Mouse (Mus musculus): ENCODE data around the gene Cped1. TPM values are rescaled to one million over a fixed set of nuclear protein-coding genes. Genes with fewer than 3 reads are reported as not detected.

Cped1 gene
- polyA plus RNA-seq, 1 experiment, result 1.8 TPM

DNA sequence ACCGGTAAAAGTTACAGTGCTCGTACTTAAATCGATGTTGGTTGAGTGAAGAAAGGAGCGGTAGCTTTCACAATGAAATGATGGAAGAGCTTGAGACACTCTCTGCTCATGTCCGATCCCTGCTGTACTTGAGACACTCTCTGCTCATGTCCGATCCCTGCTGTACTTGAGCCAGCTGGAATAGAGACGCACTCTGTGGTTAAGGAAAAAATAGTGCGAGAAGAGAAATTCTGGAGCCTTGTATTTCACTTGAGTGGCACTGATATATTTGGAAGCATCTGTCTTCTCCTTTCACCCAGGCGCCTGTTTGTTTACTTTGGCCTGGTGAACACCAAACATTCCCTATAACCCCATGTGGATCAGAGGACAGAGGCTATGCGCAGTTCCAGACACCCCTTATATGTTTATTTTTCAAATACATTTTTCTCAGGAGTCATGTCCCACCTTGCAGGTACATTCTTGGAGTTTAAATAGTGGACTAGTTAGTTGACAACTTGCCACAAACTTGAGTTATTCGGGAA is 25.1 kb downstream of the Cped1 start:
- TF ChIP-seq POLR2A (IDR thresholded peaks at IDR 0.05; ENCODE audit: control insufficient read depth, low read depth, low read length), result no peak
- TF ChIP-seq CTCF (IDR thresholded peaks at IDR 0.05; ENCODE audit: control insufficient read depth, insufficient read depth, insufficient replicate concordance, low read depth, low read length), result no peak
- Histone ChIP-seq H3K27ac (ENCODE audit: control insufficient read depth, insufficient read depth, low read depth, low read length) (no peak overlapping the region; the same call in 1 of the 2 replicates), H3K4me1 (ENCODE audit: control insufficient read depth, insufficient read depth, low read length) (no peaks in the 10 kb centered on the region), H3K36me3 (ENCODE audit: control insufficient read depth, insufficient read depth, low read length) (no peaks in the 10 kb centered on the region), H3K27me3 (ENCODE audit: control insufficient read depth, insufficient read depth, low read length) (no peaks in the 10 kb centered on the region), H3K4me3 (ENCODE audit: control insufficient read depth, low read depth, low read length) (no peak overlapping the region)

DNA sequence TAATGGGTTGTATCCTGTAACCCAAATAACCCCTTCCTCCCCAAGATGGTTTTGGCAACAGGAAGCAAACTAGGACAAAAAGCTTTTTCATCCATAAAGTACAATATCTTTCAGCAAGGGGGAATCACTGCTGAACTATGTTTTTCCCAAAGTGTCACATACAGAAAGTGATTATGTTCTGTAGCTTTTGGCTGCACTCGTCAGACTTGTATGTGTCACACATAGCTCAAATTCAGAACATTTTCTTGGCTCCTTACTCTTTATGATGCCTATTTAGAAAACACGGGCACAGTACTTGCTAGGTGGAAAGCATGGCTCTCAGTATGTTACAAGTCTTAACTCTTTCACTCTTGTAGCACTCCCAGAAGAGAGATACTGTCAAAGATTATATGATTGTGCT is 25.8 kb downstream of the Cped1 start:
- Histone ChIP-seq H3K4me3 (ENCODE audit: control insufficient read depth, low read depth, low read length) (no peak overlapping the region), H3K36me3 (ENCODE audit: control insufficient read depth, insufficient read depth, low read length) (no peaks in the 10 kb centered on the region), H3K4me1 (ENCODE audit: control insufficient read depth, insufficient read depth, low read length) (no peaks in the 10 kb centered on the region), H3K27ac (ENCODE audit: control insufficient read depth, insufficient read depth, low read depth, low read length) (no peak overlapping the region; the same call in 1 of the 2 replicates), H3K27me3 (ENCODE audit: control insufficient read depth, insufficient read depth, low read length) (no peaks in the 10 kb centered on the region)
- no peak for TF ChIP-seq POLR2A (IDR thresholded peaks at IDR 0.05; ENCODE audit: control insufficient read depth, low read depth, low read length)
- no peak for TF ChIP-seq CTCF (IDR thresholded peaks at IDR 0.05; ENCODE audit: control insufficient read depth, insufficient read depth, insufficient replicate concordance, low read depth, low read length)

DNA sequence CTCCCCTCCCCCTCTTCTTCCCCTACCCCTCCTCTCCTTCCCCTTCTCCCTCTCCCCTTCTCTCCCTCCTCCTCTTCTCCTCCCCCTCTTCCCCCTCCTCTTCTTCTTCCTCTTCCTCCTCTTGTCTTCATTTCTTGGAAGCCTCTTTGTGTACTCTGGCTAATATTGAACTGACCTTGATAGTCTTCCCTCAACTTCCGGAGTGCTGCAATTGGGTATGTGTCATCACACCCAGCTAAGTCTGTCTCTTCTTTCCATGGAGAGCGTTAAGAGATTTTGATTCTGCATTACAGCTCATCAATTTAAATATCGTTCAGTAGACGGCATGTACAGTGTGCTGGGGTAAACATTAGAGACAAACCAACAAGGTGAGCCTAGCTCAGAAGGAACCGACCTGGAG is 26.4 kb downstream of the Cped1 start:
- no peaks in the 10 kb centered on the region for H3K36me3 ChIP-seq (ENCODE audit: control insufficient read depth, insufficient read depth, low read length)
- TF ChIP-seq CTCF (IDR thresholded peaks at IDR 0.05; ENCODE audit: control insufficient read depth, insufficient read depth, insufficient replicate concordance, low read depth, low read length) (no peak), POLR2A (IDR thresholded peaks at IDR 0.05; ENCODE audit: control insufficient read depth, low read depth, low read length) (no peak)
- H3K4me1 ChIP-seq (ENCODE audit: control insufficient read depth, insufficient read depth, low read length), result no peaks in the 10 kb centered on the region
- no peak overlapping the region for H3K4me3 ChIP-seq (ENCODE audit: control insufficient read depth, low read depth, low read length)
- H3K27ac ChIP-seq (ENCODE audit: control insufficient read depth, insufficient read depth, low read depth, low read length), result no peak overlapping the region
- no peaks in the 10 kb centered on the region for H3K27me3 ChIP-seq (ENCODE audit: control insufficient read depth, insufficient read depth, low read length)

DNA sequence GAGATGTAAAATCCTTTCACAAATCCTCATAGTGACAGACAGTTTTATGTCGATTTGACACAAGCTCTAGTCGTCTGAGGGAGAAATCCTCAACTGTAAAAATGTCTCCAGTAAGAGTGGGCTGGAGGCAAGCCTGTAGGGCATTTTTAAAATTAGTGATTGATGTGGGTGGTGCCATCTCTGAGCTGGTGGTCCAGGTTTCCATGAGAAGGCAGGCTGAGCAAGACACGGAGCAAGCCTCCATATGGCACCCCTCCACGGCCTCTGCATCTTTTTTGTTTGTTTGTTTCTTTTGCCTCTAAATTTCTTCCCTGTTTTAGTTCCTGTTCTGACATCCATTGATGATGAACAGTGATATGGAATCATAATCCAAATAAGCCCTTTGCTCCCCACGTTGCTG is 26.8 kb downstream of the Cped1 start:
- Histone ChIP-seq H3K4me3 (ENCODE audit: control insufficient read depth, low read depth, low read length) (no peak overlapping the region), H3K27ac (ENCODE audit: control insufficient read depth, insufficient read depth, low read depth, low read length) (no peak overlapping the region), H3K27me3 (ENCODE audit: control insufficient read depth, insufficient read depth, low read length) (no peaks in the 10 kb centered on the region), H3K4me1 (ENCODE audit: control insufficient read depth, insufficient read depth, low read length) (no peaks in the 10 kb centered on the region), H3K36me3 (ENCODE audit: control insufficient read depth, insufficient read depth, low read length) (no peaks in the 10 kb centered on the region)
- no peak for TF ChIP-seq POLR2A (IDR thresholded peaks at IDR 0.05; ENCODE audit: control insufficient read depth, low read depth, low read length)
- no peak for TF ChIP-seq CTCF (IDR thresholded peaks at IDR 0.05; ENCODE audit: control insufficient read depth, insufficient read depth, insufficient replicate concordance, low read depth, low read length)

DNA sequence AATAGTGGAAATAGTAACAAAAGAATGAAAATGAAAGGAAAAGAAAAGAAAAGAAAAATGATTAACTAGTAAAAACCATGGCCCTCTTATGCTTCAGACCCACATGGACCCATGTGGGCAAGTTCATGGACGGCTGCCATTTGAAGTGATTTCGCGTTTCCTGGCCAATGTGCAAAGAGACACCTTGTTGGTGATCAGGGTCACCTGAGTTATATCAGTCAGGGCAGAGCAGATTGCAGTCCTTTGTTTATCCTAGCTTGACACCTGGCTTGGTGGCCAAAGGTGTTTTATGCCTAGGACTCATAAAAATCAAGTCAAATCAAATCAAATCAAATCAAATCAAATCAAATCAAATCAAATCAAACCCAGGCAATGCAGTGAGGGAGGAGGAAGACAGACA is 27.7 kb downstream of the Cped1 start:
- H3K27ac ChIP-seq (ENCODE audit: control insufficient read depth, insufficient read depth, low read depth, low read length), result no peak overlapping the region
- no peaks in the 10 kb centered on the region for H3K4me1 ChIP-seq (ENCODE audit: control insufficient read depth, insufficient read depth, low read length)
- H3K27me3 ChIP-seq (ENCODE audit: control insufficient read depth, insufficient read depth, low read length), result no peaks in the 10 kb centered on the region
- TF ChIP-seq POLR2A (IDR thresholded peaks at IDR 0.05; ENCODE audit: control insufficient read depth, low read depth, low read length) (no peak), CTCF (IDR thresholded peaks at IDR 0.05; ENCODE audit: control insufficient read depth, insufficient read depth, insufficient replicate concordance, low read depth, low read length) (no peak)
- no peaks in the 10 kb centered on the region for H3K36me3 ChIP-seq (ENCODE audit: control insufficient read depth, insufficient read depth, low read length)
- H3K4me3 ChIP-seq (ENCODE audit: control insufficient read depth, low read depth, low read length), result no peak overlapping the region

DNA sequence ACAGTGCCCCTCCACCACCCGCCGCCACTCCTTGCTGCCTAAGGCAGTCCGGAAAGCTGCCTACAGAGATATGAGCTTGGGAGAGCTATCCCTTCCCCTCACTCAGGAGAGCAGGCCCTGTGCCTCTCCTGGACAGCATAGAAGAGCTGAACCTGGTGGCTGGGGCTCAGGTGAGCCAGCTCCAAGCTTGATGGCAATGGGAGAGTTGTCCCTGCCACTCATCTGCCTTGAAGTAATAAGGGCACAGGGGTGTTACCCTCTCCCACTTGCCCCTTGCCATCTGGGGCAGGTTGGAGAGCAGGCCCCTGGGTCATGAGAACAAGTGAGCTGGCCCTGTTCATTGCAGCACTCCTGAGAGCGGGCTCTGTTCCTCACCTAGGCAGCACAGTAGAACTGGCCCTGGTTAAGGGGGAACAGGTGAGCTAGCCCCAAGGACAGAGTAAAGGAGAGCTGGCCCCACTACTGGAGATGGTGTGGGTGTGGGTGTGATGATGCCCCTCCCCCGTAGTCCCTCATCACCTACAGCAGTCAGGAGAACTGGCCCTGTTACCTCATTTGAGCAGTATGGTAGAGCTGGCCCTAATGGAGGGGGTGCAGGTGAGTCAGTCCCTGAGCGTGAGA is 28.7 kb downstream of the Cped1 start:
- TF ChIP-seq POLR2A (IDR thresholded peaks at IDR 0.05; ENCODE audit: control insufficient read depth, low read depth, low read length) (no peak), CTCF (IDR thresholded peaks at IDR 0.05; ENCODE audit: control insufficient read depth, insufficient read depth, insufficient replicate concordance, low read depth, low read length) (no peak)
- Histone ChIP-seq H3K4me3 (ENCODE audit: control insufficient read depth, low read depth, low read length) (no peak overlapping the region), H3K27ac (ENCODE audit: control insufficient read depth, insufficient read depth, low read depth, low read length) (no peak overlapping the region)

DNA sequence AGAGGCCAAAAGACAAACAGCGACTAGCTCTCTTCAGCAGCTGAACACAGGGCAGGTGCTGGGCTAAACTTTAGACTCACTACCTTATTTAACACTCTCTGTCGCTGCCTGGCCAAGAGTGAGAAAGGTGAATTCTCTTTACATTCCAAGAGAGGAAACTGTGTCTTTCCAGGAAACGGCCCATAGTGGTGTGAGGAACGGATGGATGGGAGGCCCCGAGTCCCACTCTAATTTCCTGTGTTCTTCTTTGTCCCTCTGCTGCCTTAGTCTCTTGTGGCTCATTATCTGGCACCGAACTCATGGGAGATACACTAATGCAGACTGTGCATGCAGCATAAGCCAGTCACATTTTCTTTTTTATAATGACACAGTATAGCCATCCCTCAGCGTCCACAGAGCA is 31.9 kb downstream of the Cped1 start:
- H3K36me3 ChIP-seq (ENCODE audit: control insufficient read depth, insufficient read depth, low read length), result no peaks in the 10 kb centered on the region

More for the DNA sequence above, 28.7 kb downstream of the Cped1 start:
- Histone ChIP-seq H3K4me1 (ENCODE audit: control insufficient read depth, insufficient read depth, low read length) (no peaks in the 10 kb centered on the region), H3K27me3 (ENCODE audit: control insufficient read depth, insufficient read depth, low read length) (no peaks in the 10 kb centered on the region), H3K36me3 (ENCODE audit: control insufficient read depth, insufficient read depth, low read length) (no peaks in the 10 kb centered on the region)

More for the DNA sequence above, 31.9 kb downstream of the Cped1 start:
- no peaks in the 10 kb centered on the region for H3K4me1 ChIP-seq (ENCODE audit: control insufficient read depth, insufficient read depth, low read length)
- no peak for TF ChIP-seq POLR2A (IDR thresholded peaks at IDR 0.05; ENCODE audit: control insufficient read depth, low read depth, low read length)
- TF ChIP-seq CTCF (IDR thresholded peaks at IDR 0.05; ENCODE audit: control insufficient read depth, insufficient read depth, insufficient replicate concordance, low read depth, low read length), result no peak
- H3K27ac ChIP-seq (ENCODE audit: control insufficient read depth, insufficient read depth, low read depth, low read length), result no peak overlapping the region
- H3K4me3 ChIP-seq (ENCODE audit: control insufficient read depth, low read depth, low read length), result no peak overlapping the region
- no peaks in the 10 kb centered on the region for H3K27me3 ChIP-seq (ENCODE audit: control insufficient read depth, insufficient read depth, low read length)
